Mouse (Mus musculus): ENCODE data around the gene Degs1.

DNA sequence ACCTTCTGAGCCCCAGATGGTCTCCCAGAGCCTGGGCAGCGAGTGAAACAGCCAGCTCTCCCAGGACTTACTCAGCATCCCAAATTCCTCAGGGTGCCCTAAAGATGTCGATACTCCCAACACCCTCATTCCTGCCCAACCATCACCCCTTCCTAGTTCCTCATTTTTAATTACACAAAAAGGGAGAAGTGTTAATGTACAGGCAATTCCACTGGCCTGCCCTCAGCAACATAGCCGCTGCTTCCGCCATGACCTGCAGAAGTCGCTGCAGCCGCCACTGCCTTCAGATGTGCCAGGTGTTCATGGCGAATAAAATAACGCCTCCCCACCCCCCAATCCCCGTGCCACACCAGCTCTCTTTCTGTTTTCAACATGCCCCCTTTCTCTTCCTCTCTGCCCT, 56.3 kb downstream of the Degs1 start:
- TF ChIP-seq CTCF (conservative IDR thresholded peaks at IDR 0.05 in 1 of 2, IDR thresholded peaks at IDR 0.05 in 1 of 2; ENCODE audit: low read depth in 2 of 2, low read length in 2 of 2) (no peak), MAZ (IDR thresholded peaks at IDR 0.05; ENCODE audit: low read depth, low read length) (no peak), KAT2A (IDR thresholded peaks at IDR 0.05; ENCODE audit: insufficient replicate concordance, low read length) (no peak), GABPA (IDR thresholded peaks at IDR 0.05; ENCODE audit: insufficient replicate concordance, low read depth, low read length) (no peak), POLR2A (IDR thresholded peaks at IDR 0.05; ENCODE audit: low read depth, low read length) (no peak), ELF1 (IDR thresholded peaks at IDR 0.05; ENCODE audit: low read depth, low read length) (no peak), CHD1 (IDR thresholded peaks at IDR 0.05; ENCODE audit: low read depth, low read length) (no peak), HCFC1 (IDR thresholded peaks at IDR 0.05; ENCODE audit: low read depth, low read length) (no peak)
